Mouse (Mus musculus): ENCODE measurements around the gene Drc3.

DNA sequence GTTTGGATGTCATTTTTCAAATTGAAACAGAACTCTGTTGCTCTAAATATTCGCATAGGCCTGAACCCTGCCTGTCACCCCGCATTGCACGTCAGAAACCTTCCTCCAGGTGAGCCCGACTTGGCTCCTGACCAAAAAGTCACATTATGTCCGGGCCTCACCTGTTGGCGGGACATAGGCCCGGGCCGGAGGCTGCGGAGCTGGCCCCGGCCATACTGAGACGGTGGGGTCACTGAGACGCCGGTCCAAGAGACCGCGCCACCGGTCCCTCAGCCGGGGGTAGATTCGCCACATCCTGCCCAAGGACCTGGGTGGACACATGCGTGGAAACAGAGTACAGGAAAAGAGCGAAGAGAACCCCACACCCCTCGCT is 63.4 kb downstream of the Drc3 start:
- TF ChIP-seq EP300 (IDR thresholded peaks at IDR 0.05) (no peak), CTCF (IDR thresholded peaks at IDR 0.05) (no peak)
